Mouse (Mus musculus) ovary, adult 18-20 months (tissue): ENCODE results near the gene Dhrs3.

Source experiments
- DNase-seq: peaks from one replicate; pipeline ENCODE4 v3.0.0; 2022; ENCODE audit warnings: low spot score, mixed read lengths

Dhrs3 gene

GRCm38 (mm10) chr4:144892133-144892936, at the start of gene Dhrs3:
Gene Dhrs3 (plus strand): TSS chr4:144892827.
- DNase-seq: peak; percentile 80

- no peak for DNase-seq
Measured at GRCm38 (mm10) chr4:144861756-144862505, 30.7 kb upstream of the Dhrs3 start.

GRCm38 (mm10) chr4:144867926-144868325, 24.7 kb upstream of the Dhrs3 start:
- DNase-seq: no peak

GRCm38 (mm10) chr4:144868584-144868983, 24.0 kb upstream of the Dhrs3 start:
- DNase-seq: no peak

GRCm38 (mm10) chr4:144872905-144873304, 19.7 kb upstream of the Dhrs3 start:
- DNase-seq: no peak

- DNase-seq: no peak
Measured at GRCm38 (mm10) chr4:144875576-144876093, 17.0 kb upstream of the Dhrs3 start.

- DNase-seq: no peak
Measured at GRCm38 (mm10) chr4:144879549-144879948, 13.1 kb upstream of the Dhrs3 start.

- no peak for DNase-seq
Measured at GRCm38 (mm10) chr4:144881376-144881775, 11.3 kb upstream of the Dhrs3 start.

GRCm38 (mm10) chr4:144882881-144883331, 9.7 kb upstream of the Dhrs3 start:
- DNase-seq: no peak

- DNase-seq: no peak
Measured at GRCm38 (mm10) chr4:144886460-144886859, 6.2 kb upstream of the Dhrs3 start.

- DNase-seq: no peak
Measured at GRCm38 (mm10) chr4:144888750-144889149, 3.9 kb upstream of the Dhrs3 start.

- DNase-seq: no peak
Measured at GRCm38 (mm10) chr4:144889505-144890301, 2.9 kb upstream of the Dhrs3 start.

- no peak for DNase-seq
Measured at GRCm38 (mm10) chr4:144890690-144891120, 1.9 kb upstream of the Dhrs3 start.

- peak; percentile 59 for DNase-seq
Measured at GRCm38 (mm10) chr4:144891121-144891711, 1.4 kb upstream of the Dhrs3 start.

- no peak for DNase-seq
Measured at GRCm38 (mm10) chr4:144891743-144892132, 889 bp upstream of the Dhrs3 start.

- no peak for DNase-seq
Measured at GRCm38 (mm10) chr4:144892937-144893272, 278 bp downstream of the Dhrs3 start.

GRCm38 (mm10) chr4:144893561-144894486, 1.2 kb downstream of the Dhrs3 start:
- no peak for DNase-seq

- DNase-seq: no peak
Measured at GRCm38 (mm10) chr4:144894487-144895210, 2.0 kb downstream of the Dhrs3 start.

- DNase-seq: no peak
Measured at GRCm38 (mm10) chr4:144895211-144895590, 2.6 kb downstream of the Dhrs3 start.

- peak; percentile 70 for DNase-seq
Measured at GRCm38 (mm10) chr4:144896321-144896720, 3.7 kb downstream of the Dhrs3 start.
